Comparison of ENCODE assay signal across 27 mouse cellular contexts in genomic region chr17:64490664-64491063, GRCm38 (mm10).
DNase-seq lines count a peak whose midpoint lies in the region; ATAC-seq and TF ChIP-seq lines count a peak whose summit lies in the region.
"Had no signal": no experiment of that assay in that cellular context is flagged by ENCODE, and none has a peak within 500 bp of the region (broad histone marks: within the 10 kb centered on the region; RNA-seq: fewer than 3 reads in every experiment).

No protein-coding gene starts in this region.

- no peaks in the 10 kb centered on the region for H3K4me1 ChIP-seq in midbrain, embryonic 13.5 days (replicated peaks)
- H3K4me1 ChIP-seq in midbrain, postnatal 0 days (ENCODE audit: insufficient read depth, low read length): peaks cover 3% of the 10 kb centered on the region; the same call in 1 of the 2 replicates
- H3K4me1 ChIP-seq in forebrain, embryonic 12.5 days: no peaks in the 10 kb centered on the region
- no peaks in the 10 kb centered on the region for H3K4me1 ChIP-seq in forebrain, embryonic 16.5 days (replicated peaks; ENCODE audit: control insufficient read depth, insufficient read depth, low read length)
- no peaks in the 10 kb centered on the region for H3K4me1 ChIP-seq in hindbrain, postnatal 0 days (ENCODE audit: insufficient read depth, low read length)
- H3K4me1 ChIP-seq: hindbrain, embryonic 15.5 days; limb, embryonic 12.5 days had no signal

- no peak overlapping the region for H3K4me3 ChIP-seq in midbrain, embryonic 13.5 days (replicated peaks)
- no peak overlapping the region for H3K4me3 ChIP-seq in midbrain, postnatal 0 days (ENCODE audit: low read depth, low read length)
- H3K4me3 ChIP-seq in forebrain, embryonic 12.5 days (replicated peaks): no peak overlapping the region
- H3K4me3 ChIP-seq in forebrain, embryonic 16.5 days (replicated peaks; ENCODE audit: low read length): no peak overlapping the region
- no peak overlapping the region for H3K4me3 ChIP-seq in hindbrain, postnatal 0 days (ENCODE audit: low read length)
- H3K4me3 ChIP-seq: heart, embryonic 12.5 days; hindbrain, embryonic 15.5 days; layer of hippocampus, adult 2 months; limb, embryonic 12.5 days; liver, embryonic 12.5 days had no signal

- no peak for TF ChIP-seq CTCF in midbrain, postnatal 0 days (IDR thresholded peaks at IDR 0.05)
- no peak for TF ChIP-seq CTCF in hindbrain, postnatal 0 days (IDR thresholded peaks at IDR 0.05; ENCODE audit: low read depth)

- 63% methylated on average over 7 of the region's 7 CpGs for WGBS in midbrain, embryonic 13.5 days
- 52% methylated on average over 7 of the region's 7 CpGs for WGBS in midbrain, postnatal 0 days
- 54% methylated on average over 7 of the region's 7 CpGs for WGBS in forebrain, embryonic 12.5 days
- WGBS in forebrain, embryonic 16.5 days: 33% methylated on average over 7 of the region's 7 CpGs
- 60% methylated on average over 7 of the region's 7 CpGs for WGBS in hindbrain, postnatal 0 days

- DNase-seq in midbrain, postnatal 0 days (ENCODE audit: low spot score): no peak
- DNase-seq in hindbrain, postnatal 0 days (ENCODE audit: low spot score): peak; percentile 35
- DNase-seq in c-Kit-positive CD71-positive TER-119-positive erythroid progenitor cells, embryonic 14.5 days (ENCODE audit: low spot score): no peak
- no peak for DNase-seq in frontal cortex, postnatal 25 days (ENCODE audit: low spot score in 2 of 2)
- no peak for DNase-seq in heart, adult 9 months (ENCODE audit: low spot score in 2 of 2)
- DNase-seq: adrenal gland, adult 8-10 months; B cell, adult 2 months; cerebellum, adult 2 months; cerebellum, postnatal 36 days; gastrocnemius, postnatal 10 days; heart, postnatal 10 days; kidney, adult 9 months; kidney, postnatal 25 days; lung, adult 2 months; lung, postnatal 14 days had no signal

- no peak overlapping the region for H3K27ac ChIP-seq in midbrain, embryonic 13.5 days
- no peak overlapping the region for H3K27ac ChIP-seq in midbrain, postnatal 0 days (ENCODE audit: low read depth, low read length)
- H3K27ac ChIP-seq in forebrain, embryonic 12.5 days: no peak overlapping the region
- no peak overlapping the region for H3K27ac ChIP-seq in forebrain, embryonic 16.5 days (ENCODE audit: low read length)
- H3K27ac ChIP-seq in hindbrain, postnatal 0 days: no peak overlapping the region
- H3K27ac ChIP-seq: hindbrain, embryonic 15.5 days; layer of hippocampus, adult 2 months; limb, embryonic 12.5 days; liver, embryonic 12.5 days had no signal

- H3K27me3 ChIP-seq in midbrain, embryonic 13.5 days: no peaks in the 10 kb centered on the region
- no peaks in the 10 kb centered on the region for H3K27me3 ChIP-seq in midbrain, postnatal 0 days (ENCODE audit: insufficient read depth, low read length)
- no peaks in the 10 kb centered on the region for H3K27me3 ChIP-seq in forebrain, embryonic 12.5 days
- H3K27me3 ChIP-seq in forebrain, embryonic 16.5 days (replicated peaks; ENCODE audit: control insufficient read depth, insufficient read depth, low read length): no peaks in the 10 kb centered on the region
- H3K27me3 ChIP-seq in hindbrain, postnatal 0 days (ENCODE audit: insufficient read depth, low read length): no peaks in the 10 kb centered on the region
- H3K27me3 ChIP-seq: CH12.LX; heart, embryonic 12.5 days; hindbrain, embryonic 15.5 days; limb, embryonic 12.5 days; liver, embryonic 12.5 days had no signal

- H3K36me3 ChIP-seq in midbrain, embryonic 13.5 days: no peaks in the 10 kb centered on the region
- no peaks in the 10 kb centered on the region for H3K36me3 ChIP-seq in midbrain, postnatal 0 days (ENCODE audit: insufficient read depth, low read length)
- no peaks in the 10 kb centered on the region for H3K36me3 ChIP-seq in forebrain, embryonic 12.5 days (replicated peaks)
- no peaks in the 10 kb centered on the region for H3K36me3 ChIP-seq in forebrain, embryonic 16.5 days (ENCODE audit: control insufficient read depth, insufficient read depth)
- H3K36me3 ChIP-seq in hindbrain, postnatal 0 days (ENCODE audit: insufficient read depth, low read length): no peaks in the 10 kb centered on the region
- H3K36me3 ChIP-seq: G1E; heart, embryonic 12.5 days; hindbrain, embryonic 15.5 days; limb, embryonic 12.5 days; liver, embryonic 12.5 days had no signal

- ATAC-seq in midbrain, embryonic 13.5 days: peak; percentile 65; the same call in 1 of the 2 replicates
- ATAC-seq in midbrain, postnatal 0 days (ENCODE audit: low FRiP score): no peak
- peak; percentile 72; the same call in 1 of the 2 replicates for ATAC-seq in forebrain, embryonic 12.5 days (ENCODE audit: low FRiP score)
- peak; percentile 88 for ATAC-seq in forebrain, embryonic 16.5 days
- ATAC-seq in hindbrain, postnatal 0 days: no peak
- ATAC-seq: activated CD4-positive, CD25-positive, alpha-beta regulatory T cell, adult 4 months; intestine, embryonic 16.5 days had no signal

- no peak overlapping the region for H3K9ac ChIP-seq in midbrain, embryonic 13.5 days (replicated peaks)
- no peak overlapping the region for H3K9ac ChIP-seq in midbrain, postnatal 0 days (replicated peaks; ENCODE audit: low read length, poor library complexity, severe bottlenecking)
- H3K9ac ChIP-seq in forebrain, embryonic 12.5 days: no peak overlapping the region
- H3K9ac ChIP-seq in forebrain, embryonic 16.5 days (replicated peaks; ENCODE audit: low read depth, low read length): no peak overlapping the region
- H3K9ac ChIP-seq in hindbrain, postnatal 0 days (replicated peaks; ENCODE audit: low read length): no peak overlapping the region
- H3K9ac ChIP-seq: heart, embryonic 12.5 days; hindbrain, embryonic 15.5 days; limb, embryonic 12.5 days; liver, embryonic 12.5 days had no signal

- H3K9me3 ChIP-seq in midbrain, embryonic 13.5 days: no peaks in the 10 kb centered on the region
- H3K9me3 ChIP-seq in midbrain, postnatal 0 days (ENCODE audit: low read length): no peaks in the 10 kb centered on the region
- no peaks in the 10 kb centered on the region for H3K9me3 ChIP-seq in forebrain, embryonic 12.5 days
- H3K9me3 ChIP-seq in forebrain, embryonic 16.5 days (ENCODE audit: control insufficient read depth, low read length): no peaks in the 10 kb centered on the region
- no peaks in the 10 kb centered on the region for H3K9me3 ChIP-seq in hindbrain, postnatal 0 days (ENCODE audit: low read length)
- H3K9me3 ChIP-seq: heart, embryonic 12.5 days; hindbrain, embryonic 15.5 days; limb, embryonic 12.5 days; liver, embryonic 12.5 days had no signal

- H3K4me2 ChIP-seq in midbrain, embryonic 13.5 days (replicated peaks): no peak overlapping the region
- H3K4me2 ChIP-seq in midbrain, postnatal 0 days (ENCODE audit: low read depth, low read length, poor library complexity, severe bottlenecking): no peak overlapping the region
- H3K4me2 ChIP-seq in forebrain, embryonic 12.5 days: no peak overlapping the region
- no peak overlapping the region for H3K4me2 ChIP-seq in forebrain, embryonic 16.5 days (ENCODE audit: low read length)
- no peak overlapping the region for H3K4me2 ChIP-seq in hindbrain, postnatal 0 days (ENCODE audit: low read depth, low read length)
- H3K4me2 ChIP-seq: heart, embryonic 12.5 days; hindbrain, embryonic 15.5 days; limb, embryonic 12.5 days; liver, embryonic 12.5 days had no signal

Comparison
In these comparisons a context has a peak if more than half of its experiments do, and no peak if none do; other contexts are left out.
1. ATAC-seq: peak in midbrain, embryonic 13.5 days (single experiment), forebrain, embryonic 12.5 days (single experiment) and forebrain, embryonic 16.5 days (single experiment); none in midbrain, postnatal 0 days (single experiment) and hindbrain, postnatal 0 days (single experiment).